Mouse (Mus musculus): ENCODE data around the gene Bicc1.
"Not testable (repeated sequence)": the region's sequence is repeated elsewhere in the genome, so short reads cannot be mapped to it uniquely, and the experiment has no call there.

Bicc1 gene

GRCm38 (mm10) chr10:70948276-70948675 is 211.2 kb downstream of the Bicc1 start:
- DNase-seq (ENCODE audit: low spot score in 2 of 2), result no peak

- DNase-seq (ENCODE audit: low spot score in 2 of 2), result not testable (repeated sequence)
Observed at GRCm38 (mm10) chr10:70946121-70946520, 213.4 kb downstream of the Bicc1 start.

- no peak for DNase-seq (ENCODE audit: low spot score in 2 of 2)
Observed at GRCm38 (mm10) chr10:70945076-70945475, 214.4 kb downstream of the Bicc1 start.

- no peak for DNase-seq (ENCODE audit: low spot score in 2 of 2)
Observed at GRCm38 (mm10) chr10:70941623-70942022, 217.9 kb downstream of the Bicc1 start.

GRCm38 (mm10) chr10:70939751-70940150 is 219.7 kb downstream of the Bicc1 start:
- no peak for DNase-seq (ENCODE audit: low spot score in 2 of 2)

- no peak for DNase-seq (ENCODE audit: low spot score in 2 of 2)
Observed at GRCm38 (mm10) chr10:70937450-70937849, 222.1 kb downstream of the Bicc1 start.

GRCm38 (mm10) chr10:70936008-70936407 is 223.5 kb downstream of the Bicc1 start:
- no peak for DNase-seq (ENCODE audit: low spot score in 2 of 2)

- no peak for DNase-seq (ENCODE audit: low spot score in 2 of 2)
Observed at GRCm38 (mm10) chr10:70926126-70926525, 233.4 kb downstream of the Bicc1 start.

- DNase-seq (ENCODE audit: low spot score in 2 of 2), result no peak
Observed at GRCm38 (mm10) chr10:70924348-70924747, 235.2 kb downstream of the Bicc1 start.

GRCm38 (mm10) chr10:70923936-70924335 is 235.6 kb downstream of the Bicc1 start:
- DNase-seq (ENCODE audit: low spot score in 2 of 2), result no peak

GRCm38 (mm10) chr10:70921481-70921880 is 238.0 kb downstream of the Bicc1 start:
- DNase-seq (ENCODE audit: low spot score in 2 of 2), result no peak

- no peak for DNase-seq (ENCODE audit: low spot score in 2 of 2)
Observed at GRCm38 (mm10) chr10:70919851-70920250, 239.6 kb downstream of the Bicc1 start.

- no peak for DNase-seq (ENCODE audit: low spot score in 2 of 2)
Observed at GRCm38 (mm10) chr10:70919031-70919663, 240.4 kb downstream of the Bicc1 start.

GRCm38 (mm10) chr10:70916697-70917096 is 242.8 kb downstream of the Bicc1 start:
- no peak for DNase-seq (ENCODE audit: low spot score in 2 of 2)

GRCm38 (mm10) chr10:70915096-70915495 is 244.4 kb downstream of the Bicc1 start:
- DNase-seq (ENCODE audit: low spot score in 2 of 2), result no peak

GRCm38 (mm10) chr10:70903936-70904335 is 255.6 kb downstream of the Bicc1 start:
- no peak for DNase-seq (ENCODE audit: low spot score in 2 of 2)

GRCm38 (mm10) chr10:70902751-70903485 is 256.6 kb downstream of the Bicc1 start:
- DNase-seq (ENCODE audit: low spot score in 2 of 2), result no peak

- DNase-seq (ENCODE audit: low spot score in 2 of 2), result no peak
Observed at GRCm38 (mm10) chr10:70901193-70901875, 258.2 kb downstream of the Bicc1 start.

GRCm38 (mm10) chr10:70895891-70896290 is 263.6 kb downstream of the Bicc1 start:
- DNase-seq (ENCODE audit: low spot score in 2 of 2), result no peak

GRCm38 (mm10) chr10:70878046-70878445 is 281.5 kb downstream of the Bicc1 start:
- DNase-seq (ENCODE audit: low spot score in 2 of 2), result no peak

GRCm38 (mm10) chr10:70877631-70878030 is 281.9 kb downstream of the Bicc1 start:
- DNase-seq (ENCODE audit: low spot score in 2 of 2), result no peak

- DNase-seq (ENCODE audit: low spot score in 2 of 2), result no peak
Observed at GRCm38 (mm10) chr10:70876522-70876921, 283.0 kb downstream of the Bicc1 start.

GRCm38 (mm10) chr10:70876119-70876518 is 283.4 kb downstream of the Bicc1 start:
- no peak for DNase-seq (ENCODE audit: low spot score in 2 of 2)
